Mouse (Mus musculus) CD4-positive helper T cell, adult 2 months (primary cell): ENCODE results near the gene Vmn1r125.
"Not testable (repeated sequence)": the region's sequence is repeated elsewhere in the genome, so short reads cannot be mapped to it uniquely, and the experiment has no call there.

Experiments
- DNase-seq: peaks from one replicate; pipeline ENCODE4 v3.0.0-alpha.2; 2012; ENCODE audit warnings: low read depth, missing footprints, low spot score

Vmn1r125 gene

DNA sequence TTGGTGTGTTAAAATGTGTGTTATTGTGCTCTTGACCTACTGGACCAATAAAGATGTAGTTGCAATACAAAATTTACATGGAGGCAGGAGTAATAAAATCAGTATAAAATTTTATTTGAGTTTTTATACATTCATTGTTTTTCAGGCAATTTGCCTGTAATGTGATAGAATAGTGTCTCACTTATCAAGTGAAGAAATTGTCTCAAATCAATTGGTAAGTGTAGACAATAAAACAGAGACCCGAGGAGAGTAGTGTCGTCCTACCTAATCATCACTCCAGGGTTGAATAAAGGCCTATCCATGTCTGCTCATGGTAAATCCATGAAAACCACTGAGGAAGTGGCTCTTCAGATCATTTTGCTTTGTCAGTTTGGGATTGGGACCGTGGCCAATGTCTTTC, at the start of gene Vmn1r125:
TSS of gene Vmn1r125 (plus strand) at position 301 of the 400 bp plus-strand sequence.
- not testable (repeated sequence) for DNase-seq

DNA sequence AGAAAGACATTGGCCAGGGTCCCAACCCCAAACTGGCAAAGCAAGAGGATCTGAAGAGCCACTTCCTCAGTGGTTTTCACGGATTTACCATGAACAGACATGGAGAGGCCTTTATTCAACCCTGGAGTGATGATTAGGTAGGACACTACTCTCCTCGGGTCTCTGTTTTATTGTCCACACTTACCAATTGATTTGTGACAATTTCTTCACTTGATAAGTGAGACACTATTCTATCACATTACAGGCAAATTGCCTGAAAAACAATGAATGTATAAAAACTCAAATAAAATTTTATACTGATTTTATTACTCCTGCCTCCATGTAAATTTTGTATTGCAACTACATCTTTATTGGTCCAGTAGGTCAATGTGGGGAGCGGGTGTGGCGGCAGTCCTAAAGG, 11.5 kb upstream of the Vmn1r125 start, which contains the start of gene Vmn1r124:
TSS of gene Vmn1r124 (minus strand) at position 101 of the 400 bp plus-strand sequence.
- not testable (repeated sequence) for DNase-seq

DNA sequence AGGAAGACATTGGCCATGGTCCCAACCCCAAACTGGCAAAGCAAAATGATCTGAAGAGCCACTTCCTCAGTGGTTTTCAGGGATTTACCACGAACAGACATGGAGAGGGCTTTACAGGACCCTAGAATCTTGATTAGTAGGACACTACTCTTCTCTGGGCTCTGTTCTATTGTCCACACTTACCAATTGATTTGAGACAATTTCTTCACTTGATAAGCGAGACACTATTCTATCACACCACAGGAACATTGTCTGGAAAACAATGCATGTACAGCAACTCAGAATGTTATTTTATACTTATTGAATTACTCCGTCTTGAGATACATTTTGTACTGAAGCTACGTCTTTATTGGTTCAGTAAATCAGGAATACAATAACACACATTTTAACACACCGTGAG, 29.4 kb downstream of the Vmn1r125 start, which contains the start of gene Vmn1r126:
TSS of gene Vmn1r126 (minus strand) at position 101 of the 400 bp plus-strand sequence.
- DNase-seq: not testable (repeated sequence)

DNA sequence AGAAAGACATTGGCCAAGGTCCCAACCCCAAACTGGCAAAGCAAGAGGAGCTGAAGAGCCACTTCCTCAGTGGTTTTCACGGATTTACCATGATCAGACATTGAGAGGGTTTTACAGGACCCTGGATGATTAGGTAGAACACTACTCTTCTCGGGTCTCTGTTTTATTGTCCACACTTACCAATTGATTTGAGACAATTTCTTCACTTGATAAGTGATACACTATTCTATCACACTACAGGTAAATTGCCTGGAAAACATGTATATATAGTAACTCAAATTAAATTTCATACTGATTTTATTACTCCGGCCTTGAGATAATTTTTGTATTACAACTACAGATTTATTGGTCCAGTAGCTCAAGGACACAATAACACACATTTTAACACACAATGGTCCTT, 47.8 kb downstream of the Vmn1r125 start, which contains the start of gene Vmn1r127:
TSS of gene Vmn1r127 (minus strand) at position 101 of the 400 bp plus-strand sequence.
- not testable (repeated sequence) for DNase-seq
